Mouse (Mus musculus) heart, postnatal 0 days (tissue): ENCODE measurements around the gene Ndufb10. TPM values are rescaled to one million over a fixed set of nuclear protein-coding genes. Genes with fewer than 3 reads are reported as not detected.
"Not testable (repeated sequence)": the region's sequence is repeated elsewhere in the genome, so short reads cannot be mapped to it uniquely, and the experiment has no call there.

Source experiments
- ATAC-seq: fragments of 200-750 bp; cut with Nextera tagmentation; 2 replicates; pipeline ENCODE4 v1.8.0; 2017; ENCODE audit warnings: low read depth, moderate number of reproducible peaks, moderate library complexity; ENCODE audit not compliant: insufficient read depth
- DNase-seq: peaks from one replicate; pipeline ENCODE4 v3.0.0-alpha.2; 2016; ENCODE audit warnings: low spot score
- H3K27ac ChIP-seq: fragments of 300-500 bp; sonication (generic); 2 replicates; pipeline ENCODE4 v1.5.1; 2014; ENCODE audit warnings: low read depth, mild to moderate bottlenecking
- H3K27me3 ChIP-seq: fragments of 300-500 bp; sonication (generic); 2 replicates; pipeline ENCODE4 v1.6.1; 2014; ENCODE audit warnings: low read length, mixed read lengths; ENCODE audit not compliant: control insufficient read depth, insufficient read depth
- H3K36me3 ChIP-seq: fragments of 300-500 bp; sonication (generic); replicated peaks from 2 replicates; pipeline ENCODE4 v1.6.1; 2014; ENCODE audit warnings: low read length, mixed read lengths; ENCODE audit not compliant: control insufficient read depth, insufficient read depth
- H3K4me1 ChIP-seq: fragments of 300-500 bp; sonication (generic); 2 replicates; pipeline ENCODE4 v1.6.1; 2014; ENCODE audit warnings: antibody characterized with exemption; ENCODE audit not compliant: control insufficient read depth, insufficient read depth
- H3K4me2 ChIP-seq: fragments of 300-500 bp; sonication (generic); 2 replicates; pipeline ENCODE4 v1.6.1; 2014; ENCODE audit warnings: low read depth, mild to moderate bottlenecking, low read length, moderate library complexity
- H3K4me3 ChIP-seq: fragments of 300-500 bp; sonication (generic); 2 replicates; pipeline ENCODE4 v1.5.1; 2014; ENCODE audit warnings: low read depth, low read length
- H3K9ac ChIP-seq: fragments of 300-500 bp; sonication (generic); replicated peaks from 2 replicates; pipeline ENCODE4 v1.6.1; 2014; ENCODE audit warnings: low read depth, low read length, mixed read lengths
- H3K9me3 ChIP-seq: fragments of 300-500 bp; sonication (generic); replicated peaks from 2 replicates; pipeline ENCODE4 v1.6.1; 2016; ENCODE audit warnings: low read length; ENCODE audit not compliant: control insufficient read depth
- CTCF ChIP-seq: IDR thresholded peaks from 2 replicates; pipeline ENCODE4 v1.5.1; 2016; ENCODE audit warnings: antibody characterized with exemption, control low read depth, low read depth
- EP300 ChIP-seq: IDR thresholded peaks from 2 replicates; pipeline ENCODE4 v1.6.1; 2016; ENCODE audit warnings: antibody characterized with exemption, low read depth
- WGBS: fragments of 180-500 bp; shearing (Covaris S2); extraction: QIAGEN DNeasy Blood & Tissue Kit; methylation state at CpG from one replicate; pipeline ENCODE4 v1.1.7; 2014; 5-methylcytosine and 5-hydroxymethylcytosine counted together
- polyA plus RNA-seq: library from polyadenylated mRNA; unstranded; fragments of >200 nt; fragmentation: Nextera tagmentation; extraction: Ambion mirVana; gene quantifications from 2 replicates; pipeline ENCODE4 v1.2.1, GENCODE M21; 2015
- total RNA-seq: library from RNA; depleted of rRNA; stranded (reverse); fragments of >200 nt; gene quantifications from 2 replicates; pipeline ENCODE4 v1.2.3, GENCODE M21; 2014; ENCODE audit warnings: low replicate concordance

Ndufb10 gene
- total and polyA plus RNA-seq, 2 experiments from 2014 or later, result 667 to 1,293 TPM

GRCm38 (mm10) chr17:24725637-24726390 is 1.5 kb upstream of the Ndufb10 start:
- no peak overlapping the region for H3K4me2 ChIP-seq
- ATAC-seq (no peak), DNase-seq (no peak)
- no peak overlapping the region for H3K9ac ChIP-seq
- no peaks in the 10 kb centered on the region for H3K9me3 ChIP-seq
- 72% methylated on average over 3 of the region's 3 CpGs for WGBS
- H3K27ac ChIP-seq, result no peak overlapping the region
- peaks cover 16% of the 10 kb centered on the region for H3K36me3 ChIP-seq
- TF ChIP-seq CTCF (no peak), EP300 (no peak)
- H3K4me3 ChIP-seq, result no peak overlapping the region
- H3K27me3 ChIP-seq, result no peaks in the 10 kb centered on the region
- H3K4me1 ChIP-seq, result peaks cover 27% of the 10 kb centered on the region; the same call in 1 of the 2 replicates

- no peaks in the 10 kb centered on the region for H3K9me3 ChIP-seq
- peak overlapping the region; percentile 91 for H3K4me3 ChIP-seq
- no peak for TF ChIP-seq EP300
- ATAC-seq, result peak; percentile 7; the same call in 1 of the 2 replicates
- 1% methylated on average over 15 of the region's 15 CpGs for WGBS
- H3K9ac ChIP-seq, result peak overlapping the region; percentile 93
- no peak for DNase-seq
- peaks cover 27% of the 10 kb centered on the region; the same call in 1 of the 2 replicates for H3K4me1 ChIP-seq
- peak overlapping the region; percentile 95 for H3K27ac ChIP-seq
- H3K36me3 ChIP-seq, result peaks cover 16% of the 10 kb centered on the region
- no peaks in the 10 kb centered on the region for H3K27me3 ChIP-seq
- H3K4me2 ChIP-seq, result peak overlapping the region; percentile 76
Measured at GRCm38 (mm10) chr17:24723881-24724180, 447 bp downstream of the Ndufb10 start.

- Histone ChIP-seq H3K27me3 (no peaks in the 10 kb centered on the region), H3K27ac (peak overlapping the region; percentile 95), H3K9me3 (no peaks in the 10 kb centered on the region), H3K4me2 (peak overlapping the region; percentile 76), H3K36me3 (peaks cover 16% of the 10 kb centered on the region), H3K4me1 (peaks cover 27% of the 10 kb centered on the region; the same call in 1 of the 2 replicates), H3K9ac (peak overlapping the region; percentile 93), H3K4me3 (peak overlapping the region; percentile 91)
- ATAC-seq, result no peak
- TF ChIP-seq CTCF, result no peak
- no peak for DNase-seq
- under 1% methylated on average over 12 of the region's 12 CpGs for WGBS
Measured at GRCm38 (mm10) chr17:24723122-24723880, 977 bp downstream of the Ndufb10 start.

- ATAC-seq (no peak), DNase-seq (no peak)
- H3K9ac ChIP-seq, result 0 out of 2 replicates have a peak overlapping the region, but pooled peaks have one; percentile 26
- peak overlapping the region; percentile 76 for H3K4me2 ChIP-seq
- no peaks in the 10 kb centered on the region for H3K27me3 ChIP-seq
- TF ChIP-seq EP300, result no peak
- TF ChIP-seq CTCF, result no peak
- 0 out of 2 replicates have a peak overlapping the region, but pooled peaks have one; percentile 91 for H3K4me3 ChIP-seq
- WGBS, result 31% methylated on average over 13 of the region's 13 CpGs
- H3K27ac ChIP-seq, result no peak overlapping the region
- H3K4me1 ChIP-seq, result peaks cover 21% of the 10 kb centered on the region; the same call in 1 of the 2 replicates
- no peaks in the 10 kb centered on the region for H3K9me3 ChIP-seq
- peaks cover 16% of the 10 kb centered on the region for H3K36me3 ChIP-seq
Measured at GRCm38 (mm10) chr17:24722220-24722924, 1.9 kb downstream of the Ndufb10 start.

GRCm38 (mm10) chr17:24721383-24721955 is 2.8 kb downstream of the Ndufb10 start:
- peaks cover 16% of the 10 kb centered on the region for H3K36me3 ChIP-seq
- H3K4me1 ChIP-seq, result peaks cover 20% of the 10 kb centered on the region; the same call in 1 of the 2 replicates
- not testable (repeated sequence) for ATAC-seq, H3K27me3 ChIP-seq, H3K9me3 ChIP-seq, DNase-seq, H3K27ac ChIP-seq
- peak overlapping the region; percentile 63 for H3K4me2 ChIP-seq
- peak overlapping the region; percentile 79 for H3K4me3 ChIP-seq
- 24% methylated on average over 7 of the region's 7 CpGs for WGBS
- peak overlapping the region; percentile 59; the same call in 1 of the 2 replicates for H3K9ac ChIP-seq

- 3% methylated on average over 10 of the region's 11 CpGs for WGBS
- Histone ChIP-seq H3K4me2 (peak overlapping the region; percentile 63), H3K4me3 (peak overlapping the region; percentile 79), H3K9ac (peak overlapping the region; percentile 83), H3K27ac (peak overlapping the region; percentile 92), H3K4me1 (peaks cover 20% of the 10 kb centered on the region; the same call in 1 of the 2 replicates), H3K36me3 (peaks cover 16% of the 10 kb centered on the region)
- H3K27me3 ChIP-seq, DNase-seq, ATAC-seq, H3K9me3 ChIP-seq: not testable (repeated sequence)
Measured at GRCm38 (mm10) chr17:24720616-24721015, 3.7 kb downstream of the Ndufb10 start.
